Mouse (Mus musculus) hindbrain, embryonic 10.5 days (tissue): Measurements from ENCODE around the gene Pxk. TPM values are rescaled to one million over a fixed set of nuclear protein-coding genes. Genes with fewer than 3 reads are reported as not detected.
A peak's percentile ranks its signal among the peaks of the same experiment; 100 is the strongest.
"Not testable (repeated sequence)": the region's sequence is repeated elsewhere in the genome, so short reads cannot be mapped to it uniquely, and the experiment has no call there.

Experiments used
- DNase-seq: peaks from one replicate; pipeline ENCODE4 v3.0.0-alpha.2; 2017; ENCODE audit warnings: low spot score
- H3K27ac ChIP-seq: fragments of 300-500 bp; sonication (generic); 2 replicates; pipeline ENCODE4 v1.5.1; 2016; ENCODE audit warnings: mild to moderate bottlenecking, moderate library complexity
- H3K27me3 ChIP-seq: fragments of 300-500 bp; sonication (generic); 2 replicates; pipeline ENCODE4 v1.6.1; 2016; ENCODE audit warnings: mild to moderate bottlenecking; ENCODE audit not compliant: poor library complexity, insufficient read depth, severe bottlenecking
- H3K36me3 ChIP-seq: fragments of 300-500 bp; sonication (generic); 2 replicates; pipeline ENCODE4 v1.6.1; 2016; ENCODE audit warnings: mild to moderate bottlenecking, moderate library complexity
- H3K4me1 ChIP-seq: fragments of 300-500 bp; sonication (generic); replicated peaks from 2 replicates; pipeline ENCODE4 v1.6.1; 2016; ENCODE audit warnings: mild to moderate bottlenecking
- H3K4me3 ChIP-seq: fragments of 300-500 bp; sonication (generic); 2 replicates; pipeline ENCODE4 v1.5.1; 2016; ENCODE audit warnings: mild to moderate bottlenecking, moderate library complexity
- H3K9me3 ChIP-seq: fragments of 300-500 bp; sonication (generic); 2 replicates; pipeline ENCODE4 v1.6.1; 2016; ENCODE audit warnings: mild to moderate bottlenecking, moderate library complexity
- WGBS: fragments of 180-500 bp; shearing (Covaris S2); methylation state at CpG from one replicate; pipeline ENCODE4 v1.1.7; 2016; 5-methylcytosine and 5-hydroxymethylcytosine counted together
- polyA plus RNA-seq: library from polyadenylated mRNA; unstranded; fragments of >200 nt; fragmentation: Nextera tagmentation; extraction: Ambion mirVana; gene quantifications from 2 replicates; pipeline ENCODE4 v1.2.1, GENCODE M21; 2016

Pxk gene
- polyA plus RNA-seq, 1 experiment from 2014 or later, result 23.8 TPM

DNA sequence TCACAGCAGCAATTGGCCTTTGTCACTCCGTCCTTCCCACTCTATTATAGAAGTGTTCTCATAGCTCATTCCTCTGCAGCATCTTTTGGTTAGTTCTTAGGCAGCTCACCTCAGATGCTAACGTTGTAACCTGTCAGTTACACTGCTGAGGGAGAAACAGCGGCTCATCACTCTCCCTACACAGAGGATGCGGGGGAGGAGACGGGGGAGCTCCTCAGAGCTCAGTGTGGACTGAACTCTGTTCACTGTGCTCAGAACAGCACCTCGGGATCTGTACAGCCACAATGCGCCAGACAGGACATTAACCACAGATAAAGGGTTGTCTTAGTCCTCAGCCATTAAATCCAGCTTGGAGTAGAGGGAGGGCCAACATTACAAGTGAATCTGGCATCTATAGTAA, 66.5 kb downstream of the Pxk start:
- no peaks in the 10 kb centered on the region for H3K27me3 ChIP-seq
- no peak overlapping the region for H3K27ac ChIP-seq
- no peaks in the 10 kb centered on the region for H3K4me1 ChIP-seq
- peaks cover 88% of the 10 kb centered on the region for H3K36me3 ChIP-seq
- no peaks in the 10 kb centered on the region for H3K9me3 ChIP-seq
- DNase-seq, result no peak
- 84% methylated on average over 7 of the region's 7 CpGs for WGBS
- H3K4me3 ChIP-seq, result no peak overlapping the region

DNA sequence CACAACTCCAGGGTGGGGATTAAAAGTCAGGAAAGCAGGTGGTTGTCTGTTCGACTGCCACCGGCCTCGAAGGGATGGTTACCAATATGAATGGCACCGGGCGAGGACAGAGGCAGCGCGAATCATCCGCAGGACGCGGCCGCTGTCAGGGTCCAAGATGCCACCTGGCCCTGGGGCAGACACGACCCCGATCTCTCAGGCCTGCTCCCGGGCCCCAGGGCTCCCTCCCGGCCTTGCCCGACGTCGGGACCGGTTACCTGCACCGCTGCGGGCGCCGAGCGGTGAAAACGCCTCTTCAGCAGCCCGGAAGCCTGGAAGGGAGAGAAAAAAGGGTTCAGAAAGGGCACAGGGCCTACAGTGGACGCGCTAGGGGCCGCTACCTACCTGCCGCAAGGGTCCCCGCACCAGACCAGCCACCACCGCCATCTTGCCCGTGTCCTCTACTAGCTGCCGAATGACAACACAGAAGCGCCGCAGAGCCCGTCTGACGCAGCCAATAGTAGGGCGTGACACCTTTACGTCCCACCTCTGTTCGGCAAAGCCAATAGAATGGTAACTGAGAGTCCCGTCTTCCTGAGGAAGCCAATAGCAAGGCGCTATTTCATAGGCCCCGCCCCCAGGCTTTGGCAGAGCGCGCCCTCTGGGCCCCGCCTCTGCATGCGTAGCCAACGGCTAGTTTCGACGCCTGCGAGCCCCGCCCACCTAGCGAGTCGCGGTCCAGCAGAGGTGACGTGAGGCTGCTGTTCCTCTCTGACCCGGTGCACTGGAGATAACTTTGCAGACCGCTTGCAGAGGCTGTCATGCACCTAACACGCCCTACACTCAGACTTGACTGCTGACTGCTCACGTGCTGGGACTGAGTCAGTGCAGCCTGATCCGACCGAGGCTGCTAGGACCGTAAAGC, 74.7 kb downstream of the Pxk start, which contains the start of gene Pdhb:
Gene Pdhb, minus strand, starts transcription at position 519 of the 904 bp plus-strand sequence.
- Histone ChIP-seq H3K27me3 (no peaks in the 10 kb centered on the region), H3K4me3 (peak within 1 kb of the TSS; percentile 95), H3K27ac (peak within 1 kb of the TSS; percentile 95), H3K36me3 (peaks cover 34% of the 10 kb centered on the region), H3K9me3 (no peaks in the 10 kb centered on the region), H3K4me1 (peaks cover 14% of the 10 kb centered on the region)
- DNase-seq, result peak; percentile 99
- WGBS, result under 1% methylated on average over 64 of the region's 64 CpGs

DNA sequence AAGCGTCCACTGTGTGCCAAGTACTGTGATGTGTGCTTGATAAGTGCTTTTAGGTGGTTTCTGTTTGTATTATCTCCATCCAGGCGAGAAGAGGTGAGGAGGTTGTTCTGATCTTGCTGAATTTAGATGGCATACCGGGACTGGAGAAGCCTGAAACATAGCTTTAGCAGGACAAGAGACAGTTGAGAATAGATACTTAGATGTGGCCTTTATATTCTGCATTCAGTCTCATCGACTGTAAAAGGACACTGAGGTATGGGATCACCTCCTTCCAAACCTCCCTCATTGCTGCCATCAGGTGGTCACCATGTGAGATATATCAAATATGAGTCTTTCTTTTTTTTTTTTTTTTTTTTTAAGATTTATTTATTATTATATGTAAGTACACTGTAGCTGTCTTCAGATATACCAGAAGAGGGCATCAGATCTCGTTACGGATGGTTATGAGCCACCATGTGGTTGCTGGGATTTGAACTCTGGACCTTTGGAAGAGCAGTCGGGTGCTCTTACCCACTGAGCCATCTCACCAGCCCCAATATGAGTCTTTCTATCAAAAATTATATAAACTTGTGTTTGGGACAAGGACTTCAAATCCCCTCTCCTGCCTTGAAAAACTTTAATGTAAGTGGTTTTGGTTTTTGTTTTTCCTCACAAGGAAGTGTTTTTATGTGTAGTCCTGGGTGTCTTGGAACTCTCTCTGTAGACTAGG, 75.7 kb downstream of the Pxk start:
- not testable (repeated sequence) for H3K9me3 ChIP-seq, DNase-seq, H3K27me3 ChIP-seq
- Histone ChIP-seq H3K4me1 (peaks cover 14% of the 10 kb centered on the region), H3K27ac (peak overlapping the region; percentile 95), H3K36me3 (peaks cover 25% of the 10 kb centered on the region), H3K4me3 (peak overlapping the region; percentile 95)
- 41% methylated on average over 7 of the region's 7 CpGs for WGBS

DNA sequence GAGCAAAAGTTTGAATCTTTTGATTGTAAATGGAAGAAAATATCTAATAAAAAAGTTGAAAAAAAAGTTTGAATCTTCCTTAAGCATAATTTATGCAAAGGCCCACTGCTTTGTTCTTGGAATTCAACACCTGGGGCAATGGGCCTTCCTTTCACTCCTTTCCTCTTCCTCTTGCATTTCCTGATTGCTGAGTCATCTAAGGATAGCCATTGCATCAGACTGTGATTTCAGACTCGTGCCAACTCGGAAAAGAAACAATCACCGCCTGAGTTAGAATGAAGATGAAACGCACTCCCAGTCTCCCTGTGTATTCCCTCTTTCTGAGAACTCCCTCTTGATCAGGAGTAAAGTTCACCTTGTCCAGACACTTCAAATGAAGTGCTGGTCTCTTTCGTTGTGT, 76.6 kb downstream of the Pxk start:
- Histone ChIP-seq H3K36me3 (peaks cover 15% of the 10 kb centered on the region), H3K4me1 (peaks cover 14% of the 10 kb centered on the region), H3K9me3 (no peaks in the 10 kb centered on the region), H3K27ac (no peak overlapping the region), H3K4me3 (no peak overlapping the region), H3K27me3 (no peaks in the 10 kb centered on the region)
- no peak for DNase-seq
- WGBS, result 85% methylated on average over 5 of the region's 5 CpGs

DNA sequence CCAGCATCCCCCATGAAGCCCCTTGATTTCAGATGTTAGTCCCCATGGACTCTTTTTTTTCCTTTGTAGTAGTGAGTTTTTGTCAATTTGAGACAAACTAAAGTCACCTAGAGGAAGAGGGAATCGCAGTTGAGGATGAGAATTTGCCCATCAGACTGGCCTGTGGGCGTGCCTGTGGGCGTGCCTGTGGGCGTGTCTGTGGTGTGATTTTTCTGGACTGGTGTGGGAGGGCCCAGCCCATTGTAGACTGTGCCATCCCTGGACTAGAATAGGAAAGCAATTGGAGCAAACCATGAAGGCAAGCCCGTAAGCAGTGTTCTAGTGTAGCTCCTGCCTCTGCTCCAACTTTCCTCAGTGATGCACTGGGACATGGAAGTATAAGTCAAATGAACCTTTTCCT, 78.2 kb downstream of the Pxk start:
- DNase-seq, result peak; percentile 34
- Histone ChIP-seq H3K36me3 (no peaks in the 10 kb centered on the region), H3K4me1 (peaks cover 14% of the 10 kb centered on the region), H3K9me3 (no peaks in the 10 kb centered on the region), H3K27ac (no peak overlapping the region), H3K27me3 (no peaks in the 10 kb centered on the region), H3K4me3 (no peak overlapping the region)
- 63% methylated on average over 5 of the region's 5 CpGs for WGBS

DNA sequence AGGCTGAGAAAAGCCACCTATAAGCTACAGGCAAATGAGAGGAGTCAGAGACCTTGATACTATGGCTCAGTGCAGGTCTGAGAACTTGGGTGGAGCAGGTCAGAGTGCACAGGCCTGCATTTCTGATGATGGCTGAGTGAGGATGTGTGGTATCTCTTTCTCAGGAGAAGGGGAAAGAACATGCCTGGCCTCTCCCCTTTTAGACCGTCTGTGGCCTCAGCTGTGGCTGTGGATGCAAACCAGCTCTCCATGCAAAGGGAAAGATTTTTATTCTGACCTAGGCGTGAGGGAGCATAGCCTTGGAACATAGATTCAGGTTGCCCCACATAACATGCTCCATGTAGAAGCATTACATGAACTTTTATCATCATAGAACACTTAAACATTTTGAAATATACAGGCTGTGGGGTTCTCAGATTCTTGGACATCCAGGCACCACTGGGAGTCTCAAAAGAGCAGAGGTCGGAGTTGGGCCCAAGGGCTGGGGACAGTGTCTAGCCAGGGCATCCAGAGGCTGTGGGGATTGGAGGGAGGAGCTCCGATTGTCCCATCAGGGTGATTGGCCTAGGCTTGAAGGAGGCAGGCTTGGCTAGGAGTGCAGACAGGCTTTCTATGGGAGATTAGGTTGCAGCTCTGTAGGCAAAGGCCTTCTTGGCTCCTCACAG, 82.5 kb downstream of the Pxk start:
- H3K4me1 ChIP-seq, result peaks cover 4% of the 10 kb centered on the region; the same call in 1 of the 2 replicates
- H3K36me3 ChIP-seq, result no peaks in the 10 kb centered on the region
- H3K4me3 ChIP-seq, result no peak overlapping the region
- H3K27ac ChIP-seq, result no peak overlapping the region
- WGBS, result 75% methylated on average over 4 of the region's 4 CpGs
- DNase-seq, result no peak
- H3K27me3 ChIP-seq, result no peaks in the 10 kb centered on the region
- peaks cover 3% of the 10 kb centered on the region; the same call in 1 of the 2 replicates for H3K9me3 ChIP-seq

DNA sequence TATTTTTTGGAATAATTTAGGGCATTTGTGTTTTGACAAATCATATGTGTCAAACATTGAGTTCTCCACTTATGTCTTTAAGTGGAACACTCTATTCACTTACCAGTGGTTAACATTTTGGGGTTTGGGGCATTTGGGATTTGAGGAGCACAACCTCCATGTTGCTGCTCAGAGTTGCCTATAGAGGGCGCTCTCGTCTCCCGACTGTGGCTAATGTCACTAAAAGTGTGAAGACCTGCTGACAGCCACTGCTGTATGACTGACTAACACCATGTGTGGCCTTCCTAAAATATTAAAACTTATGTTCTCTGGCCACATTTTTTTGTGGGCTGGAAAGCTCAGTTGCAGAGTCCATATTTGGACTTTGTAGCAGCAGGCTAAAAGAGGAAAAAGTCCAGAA, 85.3 kb downstream of the Pxk start:
- WGBS, result 62% methylated on average over 3 of the region's 3 CpGs
- no peak for DNase-seq
- Histone ChIP-seq H3K4me3 (no peak overlapping the region), H3K9me3 (peaks cover 3% of the 10 kb centered on the region; the same call in 1 of the 2 replicates), H3K4me1 (no peaks in the 10 kb centered on the region), H3K36me3 (no peaks in the 10 kb centered on the region), H3K27ac (no peak overlapping the region), H3K27me3 (no peaks in the 10 kb centered on the region)

DNA sequence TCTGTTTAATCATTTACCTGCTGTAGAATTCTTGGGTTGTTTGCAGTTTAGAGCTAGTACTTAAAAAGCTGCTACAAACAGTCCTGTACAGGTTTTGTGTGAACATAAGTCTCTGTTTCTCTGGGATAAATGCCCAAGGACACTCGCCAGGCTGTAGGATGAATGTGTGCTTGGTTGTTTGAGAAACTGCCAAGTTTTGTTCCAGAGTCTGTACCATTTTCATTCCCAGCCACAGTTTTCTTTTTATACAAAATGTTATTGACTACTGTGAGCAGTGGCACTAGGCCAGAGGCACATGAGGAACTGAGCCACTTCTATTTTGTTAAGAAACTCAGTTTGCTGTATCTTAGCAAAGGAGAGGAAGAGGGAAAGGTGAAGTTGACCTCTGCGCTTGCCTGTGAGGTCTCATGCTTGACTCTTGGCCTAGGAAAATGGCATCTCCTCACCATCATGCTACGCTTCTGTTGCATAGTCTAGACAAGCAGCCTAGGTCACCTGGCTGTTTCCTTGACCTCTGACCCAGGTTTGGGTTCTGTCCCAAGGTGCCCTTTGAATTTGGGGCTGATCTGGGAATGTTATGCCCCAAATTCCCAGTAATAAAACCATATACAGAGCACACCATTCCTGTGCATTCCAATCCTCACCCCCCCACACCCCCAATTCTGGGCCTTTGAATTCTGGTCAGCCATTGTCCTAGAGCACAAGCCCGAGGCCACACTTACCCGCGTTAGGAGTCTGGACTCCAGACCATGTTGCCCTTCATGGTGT, 88.5 kb downstream of the Pxk start:
- no peaks in the 10 kb centered on the region for H3K4me1 ChIP-seq
- H3K27ac ChIP-seq, result no peak overlapping the region
- DNase-seq, result no peak
- no peaks in the 10 kb centered on the region for H3K36me3 ChIP-seq
- no peaks in the 10 kb centered on the region for H3K27me3 ChIP-seq
- WGBS, result 88% methylated on average over 6 of the region's 6 CpGs
- H3K9me3 ChIP-seq, result peaks cover 3% of the 10 kb centered on the region; the same call in 1 of the 2 replicates
- H3K4me3 ChIP-seq, result no peak overlapping the region

DNA sequence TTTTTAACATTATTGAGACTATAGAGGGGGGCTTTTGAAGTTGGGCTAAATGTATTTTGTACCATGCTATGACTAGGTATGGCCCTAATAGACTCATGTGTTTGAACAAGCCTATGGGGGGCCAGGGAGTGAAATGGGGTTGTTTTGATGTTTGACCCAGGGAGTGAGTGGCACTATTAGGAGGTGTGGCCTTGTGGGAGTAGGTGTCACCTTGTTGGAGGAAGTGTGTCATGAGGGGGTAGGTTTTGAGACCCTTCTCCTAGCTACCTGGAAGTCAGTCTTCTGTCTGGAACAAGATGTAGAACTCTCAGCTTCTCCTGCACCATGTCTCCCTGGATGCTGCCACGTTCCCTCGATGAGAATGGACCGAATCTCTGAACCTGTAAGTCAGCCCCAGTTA, 92.5 kb downstream of the Pxk start:
- Histone ChIP-seq H3K4me3 (no peak overlapping the region), H3K36me3 (no peaks in the 10 kb centered on the region), H3K27ac (no peak overlapping the region), H3K27me3 (no peaks in the 10 kb centered on the region), H3K4me1 (no peaks in the 10 kb centered on the region), H3K9me3 (no peaks in the 10 kb centered on the region)
- no peak for DNase-seq
- WGBS, result 90% methylated on average over 3 of the region's 3 CpGs

DNA sequence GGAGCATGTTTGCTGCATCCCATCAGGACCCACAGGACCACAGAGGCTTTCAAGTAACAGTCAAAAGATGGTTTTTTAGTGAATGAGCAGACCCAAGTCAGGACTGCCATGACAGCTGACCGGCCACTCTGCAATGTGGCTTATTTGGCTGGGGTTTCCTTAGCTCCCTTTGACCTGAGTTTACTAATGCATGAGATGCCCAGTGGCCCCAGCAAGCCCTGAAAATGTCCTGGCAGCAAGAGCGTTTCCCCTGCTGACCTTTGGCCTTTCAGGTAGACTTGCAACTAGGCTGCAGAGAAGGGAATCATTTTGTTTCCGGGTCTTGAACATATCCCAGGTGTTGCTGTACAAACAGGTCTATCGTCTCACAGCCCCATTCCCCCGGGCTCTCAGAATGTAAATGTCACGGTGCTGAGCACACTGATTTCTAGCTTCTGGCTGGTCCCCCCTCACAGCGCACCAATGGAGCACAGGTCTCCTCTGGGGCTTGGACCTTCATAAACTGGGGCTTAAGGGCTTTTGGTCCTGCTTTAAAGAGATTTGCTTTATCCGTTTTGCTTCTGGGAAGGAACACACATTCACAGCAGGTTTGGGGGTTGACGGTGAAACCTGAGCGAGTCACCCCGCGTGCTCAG, 93.4 kb downstream of the Pxk start:
- no peaks in the 10 kb centered on the region for H3K4me1 ChIP-seq
- no peak overlapping the region for H3K4me3 ChIP-seq
- WGBS, result 75% methylated on average over 12 of the region's 12 CpGs

DNA sequence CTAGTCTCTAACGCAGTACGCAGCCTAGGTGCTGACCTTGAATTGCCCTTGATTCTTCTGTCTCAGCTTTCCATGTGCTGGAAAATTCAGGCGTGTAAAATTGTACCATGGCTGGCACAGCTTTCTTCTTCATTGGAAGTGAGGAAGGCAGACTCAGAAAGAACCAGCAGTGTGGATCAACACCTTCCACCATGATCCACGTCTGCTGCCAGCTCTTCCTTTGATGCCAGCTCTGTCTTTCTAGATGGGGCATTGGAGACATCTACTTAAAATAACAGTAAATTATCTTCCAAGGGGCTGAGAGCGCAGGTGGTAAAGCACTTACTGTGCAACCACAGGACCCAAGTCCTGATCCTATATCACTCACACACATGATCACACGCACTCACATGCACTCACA, 94.7 kb downstream of the Pxk start:
- Histone ChIP-seq H3K27ac (no peak overlapping the region), H3K4me3 (no peak overlapping the region), H3K9me3 (no peaks in the 10 kb centered on the region), H3K27me3 (no peaks in the 10 kb centered on the region), H3K36me3 (no peaks in the 10 kb centered on the region), H3K4me1 (no peaks in the 10 kb centered on the region)
- DNase-seq, result no peak
- WGBS, result 90% methylated on average over 6 of the region's 6 CpGs

More for the DNA sequence above, 93.4 kb downstream of the Pxk start:
- no peaks in the 10 kb centered on the region for H3K27me3 ChIP-seq
- H3K9me3 ChIP-seq, result no peaks in the 10 kb centered on the region
- H3K36me3 ChIP-seq, result no peaks in the 10 kb centered on the region
- no peak for DNase-seq
- no peak overlapping the region for H3K27ac ChIP-seq

DNA sequence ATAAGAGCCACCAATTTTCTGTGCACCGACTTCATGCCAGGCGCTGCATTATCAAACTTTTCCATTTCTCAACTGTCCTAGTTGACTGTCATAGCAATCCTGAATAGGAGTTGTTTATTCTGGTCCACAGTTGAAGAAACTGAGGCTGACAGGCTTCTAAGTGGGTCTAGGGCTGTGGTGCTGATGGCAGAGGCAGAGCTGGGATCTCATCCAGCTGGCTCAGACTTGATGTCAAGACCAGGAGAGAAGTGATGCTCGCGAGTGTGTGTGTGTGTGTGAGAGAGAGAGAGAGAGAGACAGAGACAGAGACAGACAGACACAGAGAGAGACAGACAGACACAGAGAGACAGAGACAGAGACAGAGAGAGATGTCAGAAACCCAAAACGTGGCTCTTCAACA, 102.8 kb downstream of the Pxk start:
- Histone ChIP-seq H3K27me3 (no peaks in the 10 kb centered on the region), H3K9me3 (no peaks in the 10 kb centered on the region), H3K4me3 (no peak overlapping the region), H3K4me1 (no peaks in the 10 kb centered on the region), H3K27ac (no peak overlapping the region), H3K36me3 (no peaks in the 10 kb centered on the region)
- WGBS, result 82% methylated on average over 5 of the region's 5 CpGs
- no peak for DNase-seq
